Mouse (Mus musculus): ENCODE results near the gene Prg2. TPM values are rescaled to one million over a fixed set of nuclear protein-coding genes. Genes with fewer than 3 reads are reported as not detected.

Gene Prg2
- polyA plus RNA-seq, 1 experiment from 2014 or later, result 4.0 TPM

Other genes with a start within 250 kb of the Prg2 start
- 7.5 and 11.0 TPM in 2 replicates for gene Ypel4, start 246.4 kb upstream of the Prg2 start, polyA plus RNA-seq (2015; fragmentation: Nextera tagmentation; extraction: Ambion mirVana)
- gene Gm19426, start 236.8 kb upstream of the Prg2 start, polyA plus RNA-seq (2015; fragmentation: Nextera tagmentation; extraction: Ambion mirVana), result 6.7 and 7.2 TPM in 2 replicates
- gene Serping1, start 205.0 kb upstream of the Prg2 start, polyA plus RNA-seq (2015; fragmentation: Nextera tagmentation; extraction: Ambion mirVana), result 76.0 and 79.6 TPM in 2 replicates
- gene Ube2l6, start 181.6 kb upstream of the Prg2 start, polyA plus RNA-seq (2015; fragmentation: Nextera tagmentation; extraction: Ambion mirVana), result 52.7 and 79.0 TPM in 2 replicates
- gene Smtnl1, start 157.8 kb upstream of the Prg2 start, polyA plus RNA-seq (2015; fragmentation: Nextera tagmentation; extraction: Ambion mirVana), result 0.08 and 0.19 TPM in 2 replicates
- gene Timm10, start 153.5 kb upstream of the Prg2 start, polyA plus RNA-seq (2015; fragmentation: Nextera tagmentation; extraction: Ambion mirVana), result 47.2 and 50.4 TPM in 2 replicates
- gene Slc43a1, start 141.6 kb upstream of the Prg2 start, polyA plus RNA-seq (2015; fragmentation: Nextera tagmentation; extraction: Ambion mirVana), result 19.5 and 26.3 TPM in 2 replicates
- gene Rtn4rl2, start 93.8 kb upstream of the Prg2 start, polyA plus RNA-seq (2015; fragmentation: Nextera tagmentation; extraction: Ambion mirVana), result 0.85 and 0.91 TPM in 2 replicates
- 44.8 and 47.4 TPM in 2 replicates for gene Slc43a3, start 43.9 kb upstream of the Prg2 start, polyA plus RNA-seq (2015; fragmentation: Nextera tagmentation; extraction: Ambion mirVana)
- gene Prg3, start 7.8 kb downstream of the Prg2 start, polyA plus RNA-seq (2015; fragmentation: Nextera tagmentation; extraction: Ambion mirVana), result 0.51 TPM in 1 of 2 replicates, not detected in the other
- 242 and 244 TPM in 2 replicates for gene Ssrp1, start 56.8 kb downstream of the Prg2 start, polyA plus RNA-seq (2015; fragmentation: Nextera tagmentation; extraction: Ambion mirVana)
- gene P2rx3, start 57.0 kb downstream of the Prg2 start, polyA plus RNA-seq (2015; fragmentation: Nextera tagmentation; extraction: Ambion mirVana), result 1.4 and 1.6 TPM in 2 replicates
- gene Tnks1bp1, start 67.6 kb downstream of the Prg2 start, polyA plus RNA-seq (2015; fragmentation: Nextera tagmentation; extraction: Ambion mirVana), result 38.6 and 48.4 TPM in 2 replicates
- 65.3 and 72.1 TPM in 2 replicates for gene Aplnr, start 155.8 kb downstream of the Prg2 start, polyA plus RNA-seq (2015; fragmentation: Nextera tagmentation; extraction: Ambion mirVana)
- gene Lrrc55, start 216.7 kb downstream of the Prg2 start, polyA plus RNA-seq (2015; fragmentation: Nextera tagmentation; extraction: Ambion mirVana), result 2.8 and 3.5 TPM in 2 replicates

Data from stomach, embryonic 15.5 days (tissue).